Mouse (Mus musculus): ENCODE results near the gene Dhx15.

DNA sequence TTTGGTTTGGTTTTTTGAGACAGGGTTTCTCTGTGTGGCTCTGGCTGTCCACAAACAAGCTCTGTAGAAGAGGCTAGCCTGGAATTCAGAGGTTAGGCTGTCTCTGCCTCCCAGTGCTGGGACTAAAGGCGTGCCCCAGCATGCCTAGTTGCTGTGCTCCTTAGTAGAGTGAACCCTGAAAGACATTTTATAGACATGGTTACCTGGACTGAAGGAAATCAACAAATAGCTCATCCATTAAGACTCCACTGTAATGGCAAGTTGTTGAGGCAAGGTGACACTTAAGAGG is 810 bp upstream of the Dhx15 start:
- TF ChIP-seq GATA1 (IDR thresholded peaks at IDR 0.05; ENCODE audit: borderline replicate concordance, low read length) (no peak), FLI1 (IDR thresholded peaks at IDR 0.05; ENCODE audit: low read length) (no peak)
